Mouse (Mus musculus) ES-E14 (cell line): ENCODE results near the gene Etnk1. TPM values are rescaled to one million over a fixed set of nuclear protein-coding genes. Genes with fewer than 3 reads are reported as not detected.

Experiments
- DNase-seq: peaks from one replicate; pipeline ENCODE4 v3.0.0-alpha.2; 2013; ENCODE audit warnings: low read depth, low spot score
- H3K27ac ChIP-seq: 2 replicates; pipeline ENCODE4 v1.5.1; 2012; ENCODE audit warnings: low read depth, mild to moderate bottlenecking, low read length, moderate library complexity, mixed read lengths; ENCODE audit not compliant: poor library complexity, insufficient read depth, severe bottlenecking
- H3K36me3 ChIP-seq: 2 replicates; pipeline ENCODE4 v1.6.1; 2012; ENCODE audit warnings: mild to moderate bottlenecking, low read length, moderate library complexity, mixed read lengths; ENCODE audit not compliant: control insufficient read depth, poor library complexity, insufficient read depth, severe bottlenecking
- H3K4me1 ChIP-seq, 2 experiments: fragments of 150-350 bp in 1 of 2; sonication (generic) in 1 of 2; 2 replicates each; pipeline ENCODE4 v1.6.1; 2012; ENCODE audit warnings: low read length in 2 of 2, mild to moderate bottlenecking in 1 of 2, mixed read lengths in 1 of 2; ENCODE audit not compliant: control insufficient read depth in 2 of 2, insufficient read depth in 2 of 2, poor library complexity in 1 of 2
- H3K4me3 ChIP-seq, 2 experiments: fragments of 150-350 bp in 1 of 2; sonication (generic) in 1 of 2; 2 replicates each; pipeline ENCODE4 v1.5.1; 2012; ENCODE audit warnings: low read length in 2 of 2, low read depth in 1 of 2, mild to moderate bottlenecking in 1 of 2, mixed read lengths in 1 of 2; ENCODE audit not compliant: insufficient read depth in 1 of 2, poor library complexity in 1 of 2, severe bottlenecking in 1 of 2
- H3K9ac ChIP-seq: 2 replicates; pipeline ENCODE4 v1.6.1; 2012; ENCODE audit warnings: low read depth, mild to moderate bottlenecking, low read length, mixed read lengths; ENCODE audit not compliant: poor library complexity, insufficient read depth, severe bottlenecking
- H3K9me3 ChIP-seq: fragments of 150-350 bp; sonication (generic); 2 replicates; pipeline ENCODE4 v1.6.1; 2012; ENCODE audit warnings: low read depth, mild to moderate bottlenecking, low read length; ENCODE audit not compliant: control insufficient read depth, insufficient read depth
- CHD2 ChIP-seq: IDR thresholded peaks from 2 replicates; pipeline ENCODE4 v1.6.1; 2014; ENCODE audit warnings: mild to moderate bottlenecking, low read depth, low read length, inconsistent platforms
- HCFC1 ChIP-seq: IDR thresholded peaks from 2 replicates; pipeline ENCODE4 v1.6.1; 2012; ENCODE audit warnings: low read length, inconsistent platforms, borderline replicate concordance; ENCODE audit not compliant: insufficient read depth
- MAFK ChIP-seq: IDR thresholded peaks from 2 replicates; pipeline ENCODE4 v1.6.1; 2014; ENCODE audit warnings: mild to moderate bottlenecking, low read depth, low read length, inconsistent platforms; ENCODE audit not compliant: insufficient read depth
- ZC3H11A ChIP-seq: IDR thresholded peaks from 2 replicates; pipeline ENCODE4 v1.6.1; 2012; ENCODE audit warnings: low read depth, mild to moderate bottlenecking, inconsistent platforms, low read length, borderline replicate concordance
- ZNF384 ChIP-seq: IDR thresholded peaks from 2 replicates; pipeline ENCODE4 v1.6.1; 2012; ENCODE audit warnings: low read depth, low read length, inconsistent platforms
- in situ Hi-C, 2 experiments: fragments of 600-800 bp; cut with MboI; formaldehyde crosslinking; loops; one replicate each; pipeline ENCODE4 v1.15.1; 2025; ENCODE audit warnings: low sequenced_read_pairs in 2 of 2, inconsistent platforms in 1 of 2; ENCODE audit not compliant: unreplicated experiment in 2 of 2
- total RNA-seq: library from RNA; depleted of rRNA; stranded (reverse); fragments of 300-350 nt; gene quantifications from 2 replicates; pipeline ENCODE4 v1.2.3, GENCODE M21; 2012

Etnk1 gene
- total RNA-seq, 1 experiment: 75.7 TPM

DNA sequence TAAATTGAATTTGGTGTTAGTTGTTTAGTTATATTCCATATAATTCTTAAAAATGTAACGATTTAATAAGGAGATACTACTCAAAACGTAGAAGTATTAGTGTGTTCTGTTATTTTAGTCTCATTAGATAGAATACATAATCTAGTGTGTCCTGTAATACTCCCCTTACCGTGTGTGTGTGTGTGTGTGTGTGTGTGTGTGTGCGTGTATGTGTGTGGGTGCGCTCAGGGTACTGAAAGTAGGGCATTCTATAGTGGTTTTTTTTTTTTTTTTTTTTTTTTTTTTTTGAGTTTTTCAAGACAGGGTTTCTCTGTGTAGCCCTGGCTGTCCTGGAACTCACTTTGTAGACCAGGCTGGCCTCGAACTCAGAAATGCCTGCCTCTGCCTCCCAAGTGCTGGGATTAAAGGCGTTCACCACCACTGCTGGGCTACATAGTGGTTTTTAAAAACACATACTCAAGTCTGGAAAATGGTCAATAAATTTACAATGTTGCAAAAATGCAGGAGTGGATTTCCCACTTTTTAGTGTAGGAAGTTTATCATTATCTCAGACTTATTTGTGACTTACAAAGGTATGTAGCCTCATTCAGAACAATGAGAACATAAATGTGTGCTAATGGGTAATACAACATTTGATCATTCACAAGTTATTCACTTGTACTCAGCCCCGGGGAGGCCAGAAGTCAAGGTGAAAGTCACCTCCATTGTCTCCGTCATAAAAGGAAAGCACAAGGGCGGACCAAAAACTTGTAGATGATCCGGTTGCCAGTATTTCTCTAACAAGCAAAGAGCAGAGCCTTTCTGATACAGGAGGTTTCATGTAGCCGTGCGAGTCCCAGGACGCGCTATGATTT, 1.4 kb upstream of the Etnk1 start:
- Histone ChIP-seq H3K9ac (peak overlapping the region; percentile 95; the same call in 1 of the 2 replicates), H3K36me3 (peaks cover 5% of the 10 kb centered on the region; the same call in 1 of the 2 replicates), H3K4me3 (peak overlapping the region; percentile 83 to 95), H3K9me3 (no peaks in the 10 kb centered on the region), H3K4me1 (peaks cover 9 to 19% of the 10 kb centered on the region in 2 experiments), H3K27ac (peak overlapping the region; percentile 87; the same call in 1 of the 2 replicates)
- no peak for DNase-seq
- in situ Hi-C loops: no loop called here
- TF ChIP-seq ZNF384 (peak; percentile 59), CHD2 (peak; percentile 67; the same call in 1 of the 2 replicates), ZC3H11A (no peak)

DNA sequence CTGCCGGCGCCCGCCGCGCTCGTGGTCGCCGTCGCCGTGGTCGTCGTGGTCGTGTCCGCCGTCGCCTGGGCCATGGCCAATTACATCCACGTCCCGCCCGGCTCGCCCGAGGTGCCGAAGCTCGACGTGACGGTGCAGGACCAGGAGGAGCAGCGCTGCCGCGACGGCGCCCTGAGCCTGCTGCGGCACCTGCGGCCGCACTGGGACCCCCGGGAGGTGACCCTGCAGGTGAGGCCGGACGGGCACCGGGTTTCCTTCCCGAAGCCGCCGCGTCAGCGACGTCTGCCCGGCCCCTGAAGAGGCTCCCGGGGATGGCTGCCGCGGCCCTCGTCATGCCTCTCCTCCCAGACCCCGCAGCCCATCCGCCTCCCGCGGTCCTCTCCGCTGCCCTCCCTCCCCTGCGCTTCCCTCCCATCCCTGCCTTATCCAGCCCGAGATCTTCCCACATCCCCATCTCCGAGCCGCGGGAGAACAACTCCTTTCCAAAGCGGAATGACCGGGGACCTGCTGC, 443 bp downstream of the Etnk1 start:
- H3K36me3 ChIP-seq: peaks cover 20% of the 10 kb centered on the region
- H3K4me1 ChIP-seq: peaks cover 6 to 14% of the 10 kb centered on the region in 2 experiments
- H3K9ac ChIP-seq: peak overlapping the region; percentile 95
- no peak for DNase-seq
- in situ Hi-C loops: no loop called here
- H3K4me3 ChIP-seq: peak overlapping the region; percentile 83 to 95
- peak overlapping the region; percentile 94 for H3K27ac ChIP-seq
- TF ChIP-seq MAFK (no peak), HCFC1 (no peak; the same call in 1 of the 2 replicates), CHD2 (no peak), ZC3H11A (no peak), ZNF384 (no peak)
- no peaks in the 10 kb centered on the region for H3K9me3 ChIP-seq

DNA sequence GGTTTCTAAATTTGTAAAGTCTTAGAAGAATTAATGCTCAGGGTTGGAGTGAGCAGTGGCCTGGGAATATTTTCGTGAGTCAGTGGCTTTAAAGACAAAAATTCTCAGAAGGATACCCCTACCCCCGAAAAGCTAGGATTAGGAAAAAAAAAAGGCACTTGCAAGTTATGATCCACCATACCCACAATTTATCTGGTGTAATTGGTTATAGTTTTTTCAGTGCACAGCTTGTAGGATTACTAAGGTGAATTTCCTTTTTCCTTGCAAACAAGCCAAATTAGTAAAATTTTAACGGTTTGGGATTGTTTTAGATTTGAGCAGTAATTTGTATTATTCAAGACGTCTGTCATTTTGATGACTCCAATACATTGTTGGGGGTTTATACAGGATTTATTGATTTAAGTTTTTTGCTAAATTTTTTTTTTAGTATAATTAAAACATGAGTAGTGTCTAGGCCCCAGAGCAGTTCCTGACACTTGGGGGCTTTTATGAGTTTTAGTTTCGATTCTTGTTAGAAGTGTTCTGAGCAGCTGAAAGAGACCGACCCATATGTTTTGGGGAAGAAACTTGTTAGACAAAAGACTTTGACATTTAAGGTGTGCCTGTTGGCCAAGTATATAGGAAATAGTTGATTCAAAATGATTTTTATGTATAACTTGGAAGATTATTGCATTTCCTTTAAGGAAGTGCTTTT, 1.1 kb downstream of the Etnk1 start:
- peak overlapping the region; percentile 94 for H3K27ac ChIP-seq
- in situ Hi-C loops: no loop called here
- TF ChIP-seq ZC3H11A (no peak), MAFK (no peak)
- H3K9ac ChIP-seq: peak overlapping the region; percentile 95
- peaks cover 6 to 14% of the 10 kb centered on the region in 2 experiments for H3K4me1 ChIP-seq
- H3K9me3 ChIP-seq: no peaks in the 10 kb centered on the region
- peak overlapping the region; percentile 83 to 95 for H3K4me3 ChIP-seq
- no peak for DNase-seq
- peaks cover 26% of the 10 kb centered on the region for H3K36me3 ChIP-seq

DNA sequence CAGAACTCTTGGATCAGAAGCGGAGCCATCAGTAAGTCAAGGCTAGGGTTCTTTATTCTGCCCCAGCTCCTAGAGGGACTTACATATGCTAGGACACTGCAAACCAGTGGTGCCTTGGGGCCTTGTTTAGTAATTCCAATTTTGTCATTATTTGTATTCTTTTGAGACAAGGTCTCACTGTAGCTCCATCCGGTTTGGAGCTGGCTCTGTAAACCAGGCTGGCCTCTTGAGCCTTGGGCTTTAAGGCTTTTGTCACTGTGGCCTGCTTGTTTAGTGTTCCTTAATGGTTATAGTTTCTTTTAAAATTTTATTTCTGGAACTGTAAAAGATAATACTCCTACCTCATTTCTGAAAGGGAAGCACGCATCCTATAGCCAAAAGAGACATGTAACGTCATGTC, 2.4 kb downstream of the Etnk1 start:
- H3K9ac ChIP-seq: peak overlapping the region; percentile 61; the same call in 1 of the 2 replicates
- no peaks in the 10 kb centered on the region for H3K9me3 ChIP-seq
- no peak for DNase-seq
- in situ Hi-C loops: no loop called here
- no peak overlapping the region; the same call in 1 of the 2 replicates for H3K27ac ChIP-seq
- peaks cover 8 to 9% of the 10 kb centered on the region in 2 experiments for H3K4me1 ChIP-seq
- peaks cover 33% of the 10 kb centered on the region for H3K36me3 ChIP-seq
- H3K4me3 ChIP-seq: peak overlapping the region; percentile 83 to 95
- no peak for TF ChIP-seq HCFC1
- no peak for TF ChIP-seq ZC3H11A
- no peak for TF ChIP-seq MAFK
- TF ChIP-seq CHD2: no peak
- TF ChIP-seq ZNF384: no peak
